Mouse (Mus musculus): ENCODE data around the gene Bmper.

Gene Bmper

GRCm38 (mm10) chr9:23390118-23390517, 167.2 kb downstream of the Bmper start:
- DNase-seq (ENCODE audit: low read depth, low spot score) = no peak
- H3K27me3 ChIP-seq (ENCODE audit: control insufficient read depth, insufficient read depth, low read length, poor library complexity, severe bottlenecking) = no peaks in the 10 kb centered on the region
- no peaks in the 10 kb centered on the region for H3K36me3 ChIP-seq (ENCODE audit: control insufficient read depth, insufficient read depth, low read length, poor library complexity, severe bottlenecking)

DNA sequence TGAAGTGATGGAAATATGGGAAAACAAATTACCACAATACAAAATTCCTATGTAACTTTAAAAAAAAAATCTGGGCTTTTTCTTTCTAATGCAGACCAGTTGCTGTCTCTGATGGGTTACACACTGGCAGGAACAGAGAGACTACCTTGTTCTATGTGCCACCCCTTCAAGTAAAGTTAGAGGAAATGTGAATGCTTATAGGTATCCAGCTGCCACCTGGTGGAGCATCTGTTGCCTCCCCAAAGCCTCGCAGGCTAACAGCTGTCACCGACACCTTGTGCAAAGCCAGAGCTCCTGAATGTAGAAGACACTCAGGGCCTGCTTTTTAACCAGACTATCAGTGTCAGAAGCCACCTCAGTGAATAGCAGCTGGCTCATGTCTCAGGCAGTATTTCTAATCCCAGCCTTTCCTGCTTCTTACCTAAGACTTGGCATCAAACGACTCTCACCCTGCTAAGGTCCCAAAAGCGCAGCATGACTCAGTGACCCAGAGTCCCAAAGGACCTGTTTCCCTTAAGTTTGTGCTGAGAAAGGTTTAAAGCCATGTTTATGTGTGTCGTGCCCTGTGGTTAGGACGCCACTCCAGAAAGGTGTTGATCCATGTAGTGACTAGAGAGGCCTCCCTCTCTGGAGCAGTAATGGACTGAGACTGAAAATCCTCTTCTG, 171.9 kb downstream of the Bmper start:
- no peaks in the 10 kb centered on the region for H3K36me3 ChIP-seq (ENCODE audit: control insufficient read depth, insufficient read depth, low read length, poor library complexity, severe bottlenecking)
- no peaks in the 10 kb centered on the region for H3K27me3 ChIP-seq (ENCODE audit: control insufficient read depth, insufficient read depth, low read length, poor library complexity, severe bottlenecking)
- DNase-seq (ENCODE audit: low read depth, low spot score) = no peak

DNA sequence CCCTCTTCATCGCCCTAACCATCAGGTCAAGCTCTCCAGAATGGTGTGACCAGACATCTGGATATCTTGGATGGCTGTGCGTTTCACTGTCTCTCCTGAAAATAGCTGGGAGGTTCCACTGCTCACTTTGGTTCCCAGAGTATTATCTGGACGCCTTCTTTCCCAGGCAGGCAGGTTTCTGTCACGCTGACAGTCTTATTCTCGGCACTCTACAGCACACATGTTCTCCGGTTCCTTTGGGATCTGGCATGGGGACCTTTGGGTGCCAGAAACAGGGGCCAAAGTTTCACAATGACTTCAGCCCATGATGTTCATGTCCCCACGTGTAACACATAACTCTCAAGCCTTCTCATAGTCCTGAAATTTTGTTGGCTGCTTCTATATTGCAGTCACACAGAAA, 173.3 kb downstream of the Bmper start:
- no peaks in the 10 kb centered on the region for H3K27me3 ChIP-seq (ENCODE audit: control insufficient read depth, insufficient read depth, low read length, poor library complexity, severe bottlenecking)
- no peaks in the 10 kb centered on the region for H3K36me3 ChIP-seq (ENCODE audit: control insufficient read depth, insufficient read depth, low read length, poor library complexity, severe bottlenecking)
- no peak for DNase-seq (ENCODE audit: low read depth, low spot score)

DNA sequence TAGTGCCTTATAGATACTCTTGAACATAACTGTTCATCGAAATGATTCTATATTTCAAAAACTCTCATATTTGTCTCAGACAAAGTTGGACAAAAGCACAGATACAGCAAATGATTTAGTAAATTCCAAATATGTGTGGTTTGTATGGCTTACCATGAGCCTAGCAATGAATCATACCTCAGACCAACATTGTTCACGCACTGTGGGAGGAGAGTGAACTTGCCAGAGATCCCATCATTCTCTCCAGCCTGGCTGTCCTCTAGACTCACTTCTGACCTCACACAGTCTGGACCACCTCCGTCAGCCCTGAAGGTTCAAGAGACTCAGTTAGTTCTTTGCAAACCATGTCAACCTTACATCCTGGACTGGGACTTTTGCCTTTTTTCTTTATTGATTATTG, 175.0 kb downstream of the Bmper start:
- Histone ChIP-seq H3K27me3 (ENCODE audit: control insufficient read depth, insufficient read depth, low read length, poor library complexity, severe bottlenecking) (no peaks in the 10 kb centered on the region), H3K36me3 (ENCODE audit: control insufficient read depth, insufficient read depth, low read length, poor library complexity, severe bottlenecking) (no peaks in the 10 kb centered on the region)
- no peak for DNase-seq (ENCODE audit: low read depth, low spot score)

- DNase-seq (ENCODE audit: low read depth, low spot score) = no peak
- Histone ChIP-seq H3K27me3 (ENCODE audit: control insufficient read depth, insufficient read depth, low read length, poor library complexity, severe bottlenecking) (no peaks in the 10 kb centered on the region), H3K36me3 (ENCODE audit: control insufficient read depth, insufficient read depth, low read length, poor library complexity, severe bottlenecking) (no peaks in the 10 kb centered on the region)
Observed at GRCm38 (mm10) chr9:23399638-23400284, 176.9 kb downstream of the Bmper start.

GRCm38 (mm10) chr9:23407416-23407815, 184.5 kb downstream of the Bmper start:
- H3K27me3 ChIP-seq (ENCODE audit: control insufficient read depth, insufficient read depth, low read length, poor library complexity, severe bottlenecking) = no peaks in the 10 kb centered on the region
- DNase-seq (ENCODE audit: low read depth, low spot score) = no peak

GRCm38 (mm10) chr9:23407935-23408781, 185.3 kb downstream of the Bmper start:
- DNase-seq (ENCODE audit: low read depth, low spot score) = no peak
- no peaks in the 10 kb centered on the region for H3K36me3 ChIP-seq (ENCODE audit: control insufficient read depth, insufficient read depth, low read length, poor library complexity, severe bottlenecking)
- no peaks in the 10 kb centered on the region for H3K27me3 ChIP-seq (ENCODE audit: control insufficient read depth, insufficient read depth, low read length, poor library complexity, severe bottlenecking)

More at GRCm38 (mm10) chr9:23407416-23407815, 184.5 kb downstream of the Bmper start:
- no peaks in the 10 kb centered on the region for H3K36me3 ChIP-seq (ENCODE audit: control insufficient read depth, insufficient read depth, low read length, poor library complexity, severe bottlenecking)

DNA sequence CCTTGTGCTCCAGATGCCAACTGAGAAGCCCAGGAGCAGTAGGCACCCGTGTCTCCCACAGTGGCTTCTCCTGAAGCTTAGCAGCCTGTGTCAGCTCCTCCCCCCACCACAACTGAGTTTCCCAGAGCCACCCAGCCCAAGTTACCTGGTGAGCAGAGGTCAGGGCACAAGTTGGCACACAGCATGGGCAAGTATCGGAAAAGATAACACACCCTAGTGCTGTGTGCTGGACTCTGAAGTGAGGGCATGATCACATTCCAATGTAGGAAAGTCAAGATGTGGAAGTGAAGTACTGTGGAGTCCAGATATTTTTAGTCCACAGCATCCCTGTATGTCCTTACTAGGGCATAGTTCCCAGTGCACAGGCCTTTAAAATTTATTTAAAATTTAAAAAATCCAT, 187.7 kb downstream of the Bmper start:
- Histone ChIP-seq H3K36me3 (ENCODE audit: control insufficient read depth, insufficient read depth, low read length, poor library complexity, severe bottlenecking) (no peaks in the 10 kb centered on the region), H3K27me3 (ENCODE audit: control insufficient read depth, insufficient read depth, low read length, poor library complexity, severe bottlenecking) (no peaks in the 10 kb centered on the region)
- DNase-seq (ENCODE audit: low read depth, low spot score) = no peak

DNA sequence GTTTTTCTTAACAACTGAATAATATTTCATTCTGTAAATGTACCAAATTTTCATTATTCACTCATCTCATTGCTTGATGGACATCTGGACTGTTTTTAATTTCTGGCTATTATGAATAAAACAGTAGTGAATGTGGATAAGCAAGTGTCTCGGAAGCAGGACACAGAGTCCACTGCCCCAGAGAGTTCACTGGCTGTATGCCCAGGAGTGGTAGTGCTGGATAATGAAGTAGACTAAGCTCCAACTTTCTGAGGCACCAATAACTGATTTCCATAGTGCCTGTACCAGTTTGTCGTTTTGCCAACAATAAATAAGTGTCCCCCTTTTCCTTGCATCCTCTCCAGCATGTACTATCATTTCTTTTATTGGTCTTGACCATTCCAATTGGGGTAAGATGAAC, 190.1 kb downstream of the Bmper start:
- no peaks in the 10 kb centered on the region for H3K27me3 ChIP-seq (ENCODE audit: control insufficient read depth, insufficient read depth, low read length, poor library complexity, severe bottlenecking)
- no peaks in the 10 kb centered on the region for H3K36me3 ChIP-seq (ENCODE audit: control insufficient read depth, insufficient read depth, low read length, poor library complexity, severe bottlenecking)

GRCm38 (mm10) chr9:23419107-23419506, 196.2 kb downstream of the Bmper start:
- Histone ChIP-seq H3K27me3 (ENCODE audit: control insufficient read depth, insufficient read depth, low read length, poor library complexity, severe bottlenecking) (no peaks in the 10 kb centered on the region), H3K36me3 (ENCODE audit: control insufficient read depth, insufficient read depth, low read length, poor library complexity, severe bottlenecking) (no peaks in the 10 kb centered on the region)
- DNase-seq (ENCODE audit: low read depth, low spot score) = no peak

More for the DNA sequence above, 190.1 kb downstream of the Bmper start:
- no peak for DNase-seq (ENCODE audit: low read depth, low spot score)

DNA sequence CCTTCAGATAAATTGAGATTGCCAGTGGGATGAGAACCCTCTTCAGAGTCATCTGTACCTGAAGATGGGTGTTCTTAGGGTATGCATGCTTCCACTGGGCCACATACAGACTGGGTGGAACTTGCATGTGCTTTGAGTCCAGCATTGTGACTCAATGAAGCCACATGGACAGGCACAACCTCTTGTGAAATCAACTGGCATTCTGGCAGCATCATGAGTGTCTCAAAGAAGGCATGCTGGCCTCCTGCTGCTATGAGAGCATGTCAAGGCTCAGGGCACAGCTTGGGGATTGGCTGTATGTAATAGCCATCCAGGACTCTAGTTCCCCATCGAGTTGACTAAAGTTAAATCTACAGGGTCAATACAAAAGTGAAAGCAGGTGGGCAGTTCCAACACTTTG, 200.9 kb downstream of the Bmper start:
- Histone ChIP-seq H3K27me3 (ENCODE audit: control insufficient read depth, insufficient read depth, low read length, poor library complexity, severe bottlenecking) (no peaks in the 10 kb centered on the region), H3K36me3 (ENCODE audit: control insufficient read depth, insufficient read depth, low read length, poor library complexity, severe bottlenecking) (no peaks in the 10 kb centered on the region)
- DNase-seq (ENCODE audit: low read depth, low spot score) = no peak

- Histone ChIP-seq H3K36me3 (ENCODE audit: control insufficient read depth, insufficient read depth, low read length, poor library complexity, severe bottlenecking) (no peaks in the 10 kb centered on the region), H3K27me3 (ENCODE audit: control insufficient read depth, insufficient read depth, low read length, poor library complexity, severe bottlenecking) (no peaks in the 10 kb centered on the region)
- no peak for DNase-seq (ENCODE audit: low read depth, low spot score)
Observed at GRCm38 (mm10) chr9:23432631-23433030, 209.8 kb downstream of the Bmper start.

GRCm38 (mm10) chr9:23433238-23433637, 210.4 kb downstream of the Bmper start:
- no peaks in the 10 kb centered on the region for H3K36me3 ChIP-seq (ENCODE audit: control insufficient read depth, insufficient read depth, low read length, poor library complexity, severe bottlenecking)

DNA sequence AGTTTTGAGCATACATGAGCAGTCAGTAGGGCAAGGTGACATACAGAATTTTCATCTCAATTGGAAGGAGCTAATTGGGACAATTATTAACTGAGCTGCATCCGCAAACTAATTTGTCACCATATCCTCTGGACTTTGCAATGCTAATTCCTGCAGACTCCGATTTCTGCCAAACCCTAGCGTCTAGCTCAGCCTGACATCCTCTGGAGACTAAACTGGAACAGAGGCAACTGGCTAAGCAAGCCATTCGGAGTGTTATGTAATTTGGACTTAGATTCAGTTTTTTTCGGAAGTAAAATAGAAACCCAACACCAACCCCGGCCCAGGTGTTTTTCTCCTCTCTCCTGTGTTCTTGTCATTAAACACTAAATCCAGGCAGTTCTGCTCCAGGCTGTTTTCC, 213.9 kb downstream of the Bmper start:
- H3K27me3 ChIP-seq (ENCODE audit: control insufficient read depth, insufficient read depth, low read length, poor library complexity, severe bottlenecking) = no peaks in the 10 kb centered on the region
- no peaks in the 10 kb centered on the region for H3K36me3 ChIP-seq (ENCODE audit: control insufficient read depth, insufficient read depth, low read length, poor library complexity, severe bottlenecking)
- DNase-seq (ENCODE audit: low read depth, low spot score) = no peak

More at GRCm38 (mm10) chr9:23433238-23433637, 210.4 kb downstream of the Bmper start:
- no peaks in the 10 kb centered on the region for H3K27me3 ChIP-seq (ENCODE audit: control insufficient read depth, insufficient read depth, low read length, poor library complexity, severe bottlenecking)
- no peak for DNase-seq (ENCODE audit: low read depth, low spot score)

GRCm38 (mm10) chr9:23438662-23439061, 215.8 kb downstream of the Bmper start:
- no peak for DNase-seq (ENCODE audit: low read depth, low spot score)
- H3K36me3 ChIP-seq (ENCODE audit: control insufficient read depth, insufficient read depth, low read length, poor library complexity, severe bottlenecking) = no peaks in the 10 kb centered on the region
- H3K27me3 ChIP-seq (ENCODE audit: control insufficient read depth, insufficient read depth, low read length, poor library complexity, severe bottlenecking) = no peaks in the 10 kb centered on the region

Measured in splenic B cell, adult 2 months (primary cell).